Mouse (Mus musculus) left cerebral cortex, adult 9 months (tissue): Measurements from ENCODE around the gene Phactr2.

ENCODE experiments used
- DNase-seq, 2 experiments: peaks; one replicate each; pipeline ENCODE4 v3.0.0; 2022; ENCODE audit warnings: low spot score in 2 of 2

Gene Phactr2

GRCm38 (mm10) chr10:13168461-13168860 is 305.8 kb downstream of the Phactr2 start:
- DNase-seq = no peak

GRCm38 (mm10) chr10:13162031-13162430 is 312.2 kb downstream of the Phactr2 start:
- DNase-seq = no peak

- DNase-seq = no peak
Measured at GRCm38 (mm10) chr10:13160913-13161312, 313.3 kb downstream of the Phactr2 start.
